Mouse (Mus musculus) forebrain, embryonic 14.5 days (tissue): ENCODE data around the gene Pccb. TPM values are rescaled to one million over a fixed set of nuclear protein-coding genes. Genes with fewer than 3 reads are reported as not detected.

Experiments used
- ATAC-seq: fragments of 200-750 bp; cut with Nextera tagmentation; 2 replicates; pipeline ENCODE4 v1.8.0; 2017; ENCODE audit warnings: mild to moderate bottlenecking, moderate library complexity
- DNase-seq: peaks from one replicate; pipeline ENCODE4 v3.0.0-alpha.2; 2015; ENCODE audit warnings: low spot score
- H3K27ac ChIP-seq: fragments of 300-500 bp; sonication (generic); 2 replicates; pipeline ENCODE4 v1.5.1; 2014; ENCODE audit warnings: low read depth, mild to moderate bottlenecking, control low read depth, low read length, moderate library complexity
- H3K27me3 ChIP-seq: fragments of 300-500 bp; sonication (generic); replicated peaks from 2 replicates; pipeline ENCODE4 v1.6.1; 2014; ENCODE audit warnings: low read length, control low read depth, mixed read lengths; ENCODE audit not compliant: control insufficient read depth, insufficient read depth
- H3K36me3 ChIP-seq: fragments of 300-500 bp; sonication (generic); 2 replicates; pipeline ENCODE4 v1.6.1; 2014; ENCODE audit warnings: low read length, control low read depth; ENCODE audit not compliant: control insufficient read depth, insufficient read depth
- H3K4me1 ChIP-seq: fragments of 300-500 bp; sonication (generic); 2 replicates; pipeline ENCODE4 v1.6.1; 2014; ENCODE audit warnings: antibody characterized with exemption, low read length, control low read depth; ENCODE audit not compliant: control insufficient read depth, insufficient read depth
- H3K4me2 ChIP-seq: fragments of 300-500 bp; sonication (generic); 2 replicates; pipeline ENCODE4 v1.6.1; 2014; ENCODE audit warnings: mild to moderate bottlenecking, control low read depth, low read length
- H3K4me3 ChIP-seq: fragments of 300-500 bp; sonication (generic); 2 replicates; pipeline ENCODE4 v1.5.1; 2014; ENCODE audit warnings: low read depth, low read length, control low read depth
- H3K9ac ChIP-seq: fragments of 300-500 bp; sonication (generic); 2 replicates; pipeline ENCODE4 v1.6.1; 2014; ENCODE audit warnings: mild to moderate bottlenecking, low read length, control low read depth, moderate library complexity
- H3K9me3 ChIP-seq: fragments of 300-500 bp; sonication (generic); replicated peaks from 2 replicates; pipeline ENCODE4 v1.6.1; 2016; ENCODE audit warnings: low read length, control low read depth, mixed read lengths; ENCODE audit not compliant: control insufficient read depth
- WGBS: fragments of 180-500 bp; shearing (Covaris S2); extraction: QIAGEN DNeasy Blood & Tissue Kit; methylation state at CpG from one replicate; pipeline ENCODE4 v1.1.7; 2014; 5-methylcytosine and 5-hydroxymethylcytosine counted together
- polyA plus RNA-seq: library from polyadenylated mRNA; unstranded; fragments of >200 nt; fragmentation: Nextera tagmentation; extraction: Ambion mirVana; gene quantifications from 2 replicates; pipeline ENCODE4 v1.2.1, GENCODE M21; 2014

Gene Pccb
- polyA plus RNA-seq, 1 experiment from 2014 or later, result 20.4 TPM

DNA sequence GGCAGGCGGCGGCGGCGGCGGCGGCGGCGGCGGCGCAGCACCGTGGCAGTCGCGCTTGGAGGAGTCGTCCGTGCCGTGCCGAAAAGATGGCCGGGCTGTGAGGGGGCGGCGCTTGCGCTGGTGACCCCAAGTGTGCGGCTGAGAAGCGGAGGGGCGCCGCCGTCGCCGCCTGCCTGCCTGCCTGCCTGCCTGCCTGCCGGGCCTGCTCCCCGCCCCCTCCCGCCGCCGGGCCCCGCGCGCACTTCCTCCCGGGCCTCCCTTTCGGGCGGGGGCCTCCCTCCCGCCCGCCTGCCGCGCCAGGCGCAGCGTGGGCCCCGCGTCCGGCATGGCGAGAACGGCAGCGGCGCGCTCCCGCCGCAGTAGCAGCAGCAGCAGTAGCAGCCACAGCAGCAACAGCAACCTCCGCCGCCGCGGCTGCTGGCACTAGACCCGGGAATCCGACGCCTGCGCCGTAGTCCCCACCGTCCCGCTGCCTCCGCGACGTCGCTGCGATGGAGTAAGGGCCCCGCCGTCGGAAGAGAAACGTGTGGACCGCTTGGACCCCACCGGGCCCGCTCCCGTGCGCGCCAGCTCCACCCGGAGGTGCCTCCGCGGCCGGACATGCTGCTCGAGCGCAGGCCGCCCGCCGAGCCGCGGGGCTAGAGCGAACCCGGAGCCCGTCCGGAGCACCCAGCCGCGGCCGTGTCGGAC lies 39.8 kb upstream of the Pccb start:
- peak overlapping the region; percentile 99 for H3K4me3 ChIP-seq
- ATAC-seq, result peak; percentile 79
- WGBS, result under 1% methylated on average over 63 of the region's 100 CpGs

DNA sequence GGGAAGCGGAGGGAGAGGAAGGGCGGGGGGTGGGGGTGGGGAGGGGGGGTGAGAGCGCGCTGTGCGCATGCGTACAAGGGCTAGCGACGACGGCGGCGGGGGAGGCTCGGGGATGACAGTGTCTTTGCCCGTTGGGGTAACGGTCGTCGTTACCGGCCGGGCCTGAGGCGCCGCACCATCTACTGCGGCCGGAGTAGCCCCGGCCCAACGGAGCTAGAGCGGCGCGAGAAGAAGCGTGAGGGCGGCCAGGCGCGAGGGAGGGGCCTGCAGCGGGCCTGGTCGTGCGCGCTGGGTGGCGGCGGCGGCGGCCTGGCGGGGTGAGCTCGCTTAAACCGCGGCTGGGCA lies 39.3 kb upstream of the Pccb start, which contains the start of gene Msl2:
Msl2 (plus strand) TSS at position 115 of the 345 bp plus-strand sequence.
- Histone ChIP-seq H3K27ac (peak within 1 kb of the TSS; percentile 99), H3K9me3 (no peaks in the 10 kb centered on the region), H3K9ac (peak within 1 kb of the TSS; percentile 99), H3K4me3 (peak within 1 kb of the TSS; percentile 99), H3K4me1 (peaks cover 18% of the 10 kb centered on the region), H3K36me3 (no peaks in the 10 kb centered on the region), H3K4me2 (peak within 1 kb of the TSS; percentile 89), H3K27me3 (no peaks in the 10 kb centered on the region)
- peak; percentile 73 for ATAC-seq
- WGBS, result 0% methylated on average over 14 of the region's 43 CpGs
- DNase-seq, result no peak

More for the DNA sequence above, 39.8 kb upstream of the Pccb start:
- Histone ChIP-seq H3K9me3 (no peaks in the 10 kb centered on the region), H3K27ac (peak overlapping the region; percentile 99), H3K4me2 (peak overlapping the region; percentile 89), H3K27me3 (no peaks in the 10 kb centered on the region), H3K4me1 (peaks cover 22% of the 10 kb centered on the region), H3K36me3 (no peaks in the 10 kb centered on the region), H3K9ac (peak overlapping the region; percentile 99)
- DNase-seq, result peak; percentile 78

DNA sequence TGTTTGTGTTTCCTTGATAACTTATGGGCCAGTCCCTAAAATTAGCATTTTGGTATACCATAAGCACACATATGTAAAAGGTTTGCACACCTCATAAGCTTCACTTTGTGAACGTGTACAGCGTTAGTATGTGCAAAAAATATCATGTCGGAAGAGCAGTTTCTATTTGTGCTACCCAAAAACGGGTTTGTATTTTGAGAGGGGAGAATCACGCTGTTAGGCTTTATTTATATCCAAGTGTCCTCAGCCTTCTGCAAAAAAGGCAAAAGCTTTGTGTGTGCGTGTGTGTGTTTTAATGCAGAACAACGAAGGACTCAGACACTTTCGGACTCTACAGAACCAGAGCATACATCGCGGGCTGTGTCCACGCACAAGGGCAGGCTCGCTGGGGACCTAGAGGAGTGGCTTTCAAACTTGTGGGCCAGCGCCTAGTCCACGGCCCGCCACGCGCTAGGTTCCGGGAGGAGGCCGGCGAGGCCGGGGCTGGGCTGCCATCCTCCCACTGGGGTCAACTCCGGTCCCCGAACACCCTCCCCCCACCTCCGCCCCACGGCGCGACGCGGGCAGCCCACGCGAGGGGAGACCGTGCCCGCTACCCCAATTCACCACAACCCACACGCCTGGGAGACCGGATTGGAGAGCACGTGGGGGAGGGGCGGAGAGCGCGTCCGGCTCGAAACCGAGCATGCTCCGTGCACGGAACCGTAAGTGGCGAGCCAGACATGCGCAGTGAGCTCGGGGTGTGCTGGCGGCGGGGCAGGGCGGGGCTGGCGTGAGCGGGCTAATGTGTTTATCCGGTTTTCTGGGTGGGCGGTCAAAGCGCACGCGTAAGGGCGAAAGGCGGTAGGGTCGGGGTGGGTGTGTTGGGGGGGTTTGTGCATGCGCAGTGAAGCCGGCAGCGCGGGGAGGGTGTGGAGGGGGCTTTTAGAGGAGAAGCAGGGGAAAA lies 38.6 kb upstream of the Pccb start:
- ATAC-seq (peak; percentile 93), DNase-seq (peak; percentile 99)
- Histone ChIP-seq H3K27ac (peak overlapping the region; percentile 99), H3K4me2 (peak overlapping the region; percentile 74), H3K4me3 (peak overlapping the region; percentile 99), H3K9me3 (no peaks in the 10 kb centered on the region), H3K36me3 (no peaks in the 10 kb centered on the region), H3K27me3 (no peaks in the 10 kb centered on the region), H3K4me1 (peaks cover 13% of the 10 kb centered on the region), H3K9ac (peak overlapping the region; percentile 89)
- 1% methylated on average over 57 of the region's 65 CpGs for WGBS

DNA sequence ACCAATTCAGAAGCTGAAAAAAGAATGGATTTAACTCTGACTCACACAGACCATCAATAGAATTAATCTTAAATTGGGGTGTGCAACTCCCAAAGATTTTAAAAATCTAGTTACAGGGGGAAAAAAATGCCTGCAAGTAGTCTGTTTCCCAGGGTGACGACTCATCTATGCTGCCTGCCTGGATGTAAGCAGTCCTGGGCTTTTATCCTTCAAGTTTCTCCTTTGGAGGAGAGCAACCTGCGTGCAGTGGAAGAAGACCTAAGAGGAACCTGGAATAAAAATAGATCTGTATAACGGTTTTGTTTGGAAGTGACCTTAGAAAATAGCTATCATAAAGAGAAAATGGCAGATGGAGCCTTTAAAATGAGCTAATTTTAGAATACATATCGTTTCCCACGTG lies 37.8 kb upstream of the Pccb start:
- Histone ChIP-seq H3K9me3 (no peaks in the 10 kb centered on the region), H3K36me3 (no peaks in the 10 kb centered on the region), H3K27me3 (no peaks in the 10 kb centered on the region), H3K4me1 (peaks cover 6% of the 10 kb centered on the region), H3K9ac (no peak overlapping the region), H3K4me3 (no peak overlapping the region), H3K4me2 (no peak overlapping the region), H3K27ac (no peak overlapping the region)
- ATAC-seq, result no peak
- 38% methylated on average over 5 of the region's 5 CpGs for WGBS
- DNase-seq, result no peak

DNA sequence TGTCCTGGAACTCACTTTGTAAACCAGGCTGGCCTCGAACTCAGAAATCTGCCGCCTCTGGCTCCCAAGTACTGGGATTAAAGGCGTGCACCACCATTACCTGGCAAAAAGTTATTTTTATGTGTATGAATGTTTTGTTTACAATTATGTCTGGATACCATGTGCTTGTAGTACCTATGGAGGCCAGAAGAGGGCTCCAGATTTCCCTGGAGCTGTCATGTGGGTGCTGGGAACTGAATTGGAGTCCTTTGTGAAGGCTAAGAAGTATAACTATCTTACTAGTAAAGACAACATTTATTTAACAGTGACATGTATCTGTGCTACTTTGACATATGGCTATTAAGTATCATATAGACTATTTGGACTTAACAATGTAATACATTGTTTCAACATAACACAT lies 35.1 kb upstream of the Pccb start:
- H3K4me3 ChIP-seq, result no peak overlapping the region
- ATAC-seq, result no peak
- WGBS, result 97% methylated on average over 3 of the region's 3 CpGs

DNA sequence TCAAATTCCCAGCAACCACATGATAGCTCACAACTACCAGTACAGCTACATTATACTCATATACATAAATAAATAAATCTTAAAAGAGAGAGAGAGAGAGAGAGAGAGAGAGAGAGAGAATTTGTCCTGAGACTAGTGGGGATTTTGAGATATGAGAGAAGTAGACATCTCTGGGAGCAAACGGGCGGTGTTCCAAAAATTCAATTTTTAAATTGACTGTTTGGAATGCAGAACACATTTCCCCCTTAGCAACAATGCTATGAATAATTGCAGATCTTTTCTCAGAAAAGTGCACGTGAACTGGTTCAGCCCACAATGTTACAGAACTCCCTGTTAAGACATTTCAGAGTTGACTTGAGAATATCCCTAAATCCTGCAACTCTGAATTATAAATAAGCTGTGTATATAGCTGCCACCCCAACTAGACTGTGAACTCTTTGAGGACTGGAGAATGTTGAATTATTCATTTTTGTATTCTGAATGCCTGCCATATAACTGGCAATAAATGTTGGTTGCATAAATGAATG lies 30.4 kb upstream of the Pccb start:
- Histone ChIP-seq H3K9me3 (no peaks in the 10 kb centered on the region), H3K27ac (no peak overlapping the region), H3K4me3 (no peak overlapping the region), H3K4me1 (no peaks in the 10 kb centered on the region), H3K9ac (no peak overlapping the region), H3K36me3 (no peaks in the 10 kb centered on the region), H3K4me2 (no peak overlapping the region), H3K27me3 (no peaks in the 10 kb centered on the region)
- WGBS, result 75% methylated on average over 3 of the region's 3 CpGs
- ATAC-seq (no peak), DNase-seq (no peak)

More for the DNA sequence above, 35.1 kb upstream of the Pccb start:
- H3K36me3 ChIP-seq, result no peaks in the 10 kb centered on the region
- no peaks in the 10 kb centered on the region for H3K27me3 ChIP-seq
- no peaks in the 10 kb centered on the region for H3K9me3 ChIP-seq
- H3K27ac ChIP-seq, result no peak overlapping the region
- H3K4me1 ChIP-seq, result no peaks in the 10 kb centered on the region; the same call in 1 of the 2 replicates
- no peak overlapping the region for H3K9ac ChIP-seq
- no peak for DNase-seq
- no peak overlapping the region for H3K4me2 ChIP-seq

DNA sequence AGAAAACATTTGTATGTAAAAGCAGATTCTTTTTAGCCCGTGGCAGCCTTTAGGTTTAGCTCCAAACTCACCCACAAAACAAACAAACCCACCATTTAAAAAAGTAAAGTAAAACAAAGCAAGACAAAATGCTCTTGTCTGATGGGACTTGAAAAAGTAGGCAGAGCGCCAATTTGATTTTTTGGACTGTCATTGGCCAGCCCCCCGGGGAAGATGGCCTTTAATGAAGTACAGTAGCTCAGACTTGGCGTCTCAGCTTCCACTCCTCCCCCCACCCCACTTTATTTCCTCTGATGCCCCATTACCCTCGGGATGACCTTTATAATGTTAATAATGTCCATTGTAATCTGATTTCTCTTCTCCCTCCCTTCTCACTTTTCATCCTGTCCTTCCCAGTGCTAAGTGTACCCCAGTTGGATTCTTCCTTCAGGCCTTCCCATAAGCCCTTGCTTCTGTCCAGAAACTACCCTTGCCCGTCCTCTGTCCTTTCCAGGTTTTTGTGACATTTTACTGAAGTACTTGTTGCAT lies 27.6 kb upstream of the Pccb start:
- no peaks in the 10 kb centered on the region for H3K27me3 ChIP-seq
- no peak overlapping the region for H3K4me3 ChIP-seq
- no peak overlapping the region for H3K27ac ChIP-seq
- 65% methylated on average over 6 of the region's 6 CpGs for WGBS
- H3K4me2 ChIP-seq, result no peak overlapping the region
- DNase-seq (no peak), ATAC-seq (no peak)
- no peaks in the 10 kb centered on the region for H3K4me1 ChIP-seq
- H3K9me3 ChIP-seq, result no peaks in the 10 kb centered on the region
- H3K36me3 ChIP-seq, result no peaks in the 10 kb centered on the region
- H3K9ac ChIP-seq, result no peak overlapping the region

DNA sequence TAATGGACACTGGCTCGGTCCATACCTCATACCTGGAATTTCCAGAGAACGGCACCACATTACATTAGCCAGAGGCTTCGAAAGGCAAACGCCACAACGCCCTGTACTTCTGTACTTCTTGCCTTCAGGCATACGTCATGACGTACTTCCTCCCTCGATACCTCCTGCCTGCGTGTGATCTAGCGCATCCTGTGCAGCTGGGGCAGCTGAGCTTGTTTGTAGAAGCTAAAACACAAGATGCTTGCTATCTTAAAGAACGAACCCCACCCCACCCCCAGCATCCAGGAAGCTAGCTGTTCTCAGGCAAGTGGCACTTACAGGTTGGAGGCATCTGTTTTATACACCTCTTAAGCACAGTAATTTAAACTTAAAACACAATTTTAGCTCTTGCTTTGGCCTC lies 26.3 kb upstream of the Pccb start:
- no peaks in the 10 kb centered on the region for H3K27me3 ChIP-seq
- H3K9ac ChIP-seq, result no peak overlapping the region
- H3K4me3 ChIP-seq, result no peak overlapping the region
- ATAC-seq, result no peak
- H3K36me3 ChIP-seq, result no peaks in the 10 kb centered on the region
- no peak overlapping the region for H3K27ac ChIP-seq
- H3K4me1 ChIP-seq, result no peaks in the 10 kb centered on the region
- WGBS, result 94% methylated on average over 11 of the region's 11 CpGs
- no peaks in the 10 kb centered on the region for H3K9me3 ChIP-seq
- no peak for DNase-seq
- no peak overlapping the region for H3K4me2 ChIP-seq
